Mouse (Mus musculus) heart, postnatal 14 days (tissue): Measurements from ENCODE around the gene Cobll1. TPM values are rescaled to one million over a fixed set of nuclear protein-coding genes. Genes with fewer than 3 reads are reported as not detected.
"Not testable (repeated sequence)": the region's sequence is repeated elsewhere in the genome, so short reads cannot be mapped to it uniquely, and the experiment has no call there.

Experiments
- DNase-seq, 2 experiments: peaks; one replicate each; pipeline ENCODE4 v3.0.0; 2021 to 2022
- intact Hi-C: fragments of 180-260 bp; cut with DNase I; formaldehyde crosslinking; loops from one replicate; pipeline ENCODE4 v1.15.1; 2025
- long read RNA-seq, 2 experiments: library from polyadenylated mRNA; stranded (forward); transcript quantifications; one replicate each; pipeline ENCODE4 v2.0.0; 2021
- total RNA-seq, 2 experiments: library from RNA; stranded (reverse); gene quantifications; 2 replicates each; pipeline ENCODE4 v1.2.3; 2021

Gene Cobll1
- 10 to 100 TPM; 51.3 to 53.6 TPM for total RNA-seq
- long read RNA-seq, experiment 1, full-length matches to known transcripts, result 2 of 18 reads
- long read RNA-seq, experiment 1, partial matches to known transcripts, result 5 of 18 reads
- long read RNA-seq, experiment 1, other reads (novel, unspliced or antisense), result 11 of 18 reads
- long read RNA-seq, experiment 2, full-length matches to known transcripts, result 3 of 22 reads
- long read RNA-seq, experiment 2, partial matches to known transcripts, result 7 of 22 reads
- long read RNA-seq, experiment 2, other reads (novel, unspliced or antisense), result 12 of 22 reads

GRCm38 (mm10) chr2:65238964-65239570, at the start of gene Cobll1:
Cobll1 (minus strand) TSS chr2:65239403.
- intact Hi-C loops, result loop anchor here (1.0 to 5.0 kb wide), 3 partner anchors 50 to 217 kb away; partner anchors contain the start of gene Grb14
- no peak for DNase-seq

- intact Hi-C loops, result no loop called here
- DNase-seq, result no peak
These were observed 49.5 kb upstream of the Cobll1 start for GRCm38 (mm10) chr2:65288696-65289095.

DNA sequence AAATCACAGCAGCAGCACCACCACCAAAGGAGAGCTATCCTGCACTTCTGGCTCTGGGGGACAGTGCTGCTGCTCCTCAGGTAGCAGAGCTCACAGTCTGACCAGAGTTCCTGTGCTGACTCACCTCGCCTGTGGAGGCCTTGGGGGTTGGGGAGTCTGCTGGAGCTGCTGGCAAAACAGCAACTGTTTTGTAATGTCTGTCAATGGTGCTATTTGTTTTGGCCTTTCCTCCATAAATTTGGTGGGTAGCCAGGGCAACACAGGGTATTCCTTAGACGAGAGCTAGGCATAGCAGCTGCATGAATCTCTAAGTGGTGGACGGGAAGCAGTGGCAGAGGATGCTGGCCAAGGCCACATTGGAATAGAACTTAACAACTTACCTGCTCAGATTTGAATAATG, 46.2 kb upstream of the Cobll1 start:
- peak; percentile 2 to 24 for DNase-seq
- intact Hi-C loops, result no loop called here

DNA sequence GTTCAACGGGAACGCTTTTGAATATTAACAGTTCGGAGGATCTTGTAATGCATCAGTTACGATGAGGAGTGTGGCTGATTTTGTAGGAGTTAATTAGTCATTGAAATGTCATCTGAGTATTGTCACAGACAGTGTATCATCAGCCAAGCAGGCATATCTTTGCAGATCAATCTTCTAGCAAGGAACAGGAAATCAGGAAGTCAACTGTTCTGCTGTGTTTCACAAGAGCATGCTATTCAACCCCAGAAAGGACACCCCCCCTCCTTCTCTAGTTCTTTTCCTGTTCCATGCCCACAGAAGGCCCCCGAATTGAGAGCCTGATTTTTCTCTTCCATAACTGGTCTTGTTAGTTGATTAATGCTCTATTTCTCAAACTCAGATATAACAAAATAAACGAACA, 43.8 kb upstream of the Cobll1 start:
- intact Hi-C loops, result no loop called here
- DNase-seq, result no peak

- intact Hi-C loops, result no loop called here
These were observed 40.0 kb upstream of the Cobll1 start for GRCm38 (mm10) chr2:65279029-65279690.

GRCm38 (mm10) chr2:65275443-65276061, 36.3 kb upstream of the Cobll1 start:
- no peak for DNase-seq
- intact Hi-C loops, result no loop called here

More at GRCm38 (mm10) chr2:65279029-65279690, 40.0 kb upstream of the Cobll1 start:
- DNase-seq, result no peak

DNA sequence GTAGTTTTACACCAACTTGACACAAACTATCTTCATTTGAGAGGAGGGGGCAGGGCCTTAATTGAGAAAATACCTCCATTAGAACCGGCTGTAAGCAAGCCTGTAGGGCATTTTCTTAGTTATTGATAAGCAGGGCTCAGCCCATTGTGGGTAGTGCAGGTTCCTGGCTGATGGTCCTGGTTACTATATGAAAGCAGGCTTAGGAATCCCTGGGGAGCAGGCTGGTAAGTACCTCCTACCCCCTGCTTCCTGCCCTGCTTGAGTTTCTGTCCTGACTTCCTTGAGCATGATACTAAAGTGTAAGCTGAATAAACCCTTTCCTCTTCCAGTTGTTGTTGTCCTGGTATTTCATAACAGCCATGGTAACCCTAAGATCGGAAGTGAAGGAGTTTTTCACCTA, 34.7 kb upstream of the Cobll1 start:
- no peak for DNase-seq
- intact Hi-C loops, result no loop called here

DNA sequence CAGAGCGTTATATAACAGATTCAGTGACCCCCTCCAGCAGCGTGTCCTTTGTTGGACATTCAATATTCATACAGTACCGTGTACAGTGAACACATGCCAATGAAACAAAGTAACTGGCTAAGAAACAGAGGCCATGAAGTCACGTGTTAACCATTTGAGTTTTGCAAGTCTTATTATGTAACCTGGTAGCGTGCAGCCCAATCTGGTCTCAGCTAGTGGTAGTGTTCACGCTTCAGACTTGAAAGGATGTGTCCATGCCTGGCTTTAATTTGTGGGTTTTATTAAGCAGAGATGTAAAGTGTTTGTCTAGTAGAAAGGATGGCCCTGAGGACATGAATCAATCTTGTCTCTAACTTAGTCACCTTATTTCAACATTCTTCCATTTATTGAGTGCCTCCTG, 29.5 kb upstream of the Cobll1 start:
- intact Hi-C loops, result no loop called here
- no peak for DNase-seq

GRCm38 (mm10) chr2:65267834-65268233, 28.6 kb upstream of the Cobll1 start:
- no peak for DNase-seq
- intact Hi-C loops, result no loop called here

DNA sequence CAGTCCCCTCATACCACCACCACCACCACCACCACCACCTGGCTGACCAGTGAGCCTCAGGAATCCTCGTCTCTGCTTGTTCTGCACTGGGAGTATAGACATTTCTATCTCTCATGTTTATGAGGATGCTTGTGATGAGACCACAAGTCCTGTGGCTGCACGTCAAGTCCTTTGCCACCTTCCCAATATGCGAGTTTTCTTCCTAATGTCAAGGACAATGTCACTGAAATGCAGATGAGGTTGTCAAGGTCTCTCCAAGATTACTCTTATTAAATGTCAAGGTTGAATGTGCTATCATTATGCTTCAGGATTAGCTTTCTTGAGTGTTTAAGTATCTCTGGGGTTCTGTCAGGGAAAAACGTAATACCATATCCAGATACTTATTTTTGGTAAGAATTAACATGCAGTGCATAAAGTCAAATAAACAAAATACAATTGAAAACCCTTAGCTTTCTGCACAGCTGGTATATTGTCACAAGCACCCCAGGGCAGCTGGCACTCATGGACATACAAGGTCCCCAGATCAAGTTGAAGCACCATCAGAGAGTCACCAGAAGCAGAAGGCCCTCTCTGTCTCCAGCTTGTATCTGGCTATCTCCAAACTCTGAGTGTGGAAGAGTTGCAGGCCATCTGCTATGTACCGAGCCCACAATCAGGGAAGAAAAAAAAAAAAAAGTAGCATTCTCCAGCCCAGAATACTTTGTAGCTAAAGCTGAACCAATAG, 27.5 kb upstream of the Cobll1 start:
- intact Hi-C loops, result no loop called here

DNA sequence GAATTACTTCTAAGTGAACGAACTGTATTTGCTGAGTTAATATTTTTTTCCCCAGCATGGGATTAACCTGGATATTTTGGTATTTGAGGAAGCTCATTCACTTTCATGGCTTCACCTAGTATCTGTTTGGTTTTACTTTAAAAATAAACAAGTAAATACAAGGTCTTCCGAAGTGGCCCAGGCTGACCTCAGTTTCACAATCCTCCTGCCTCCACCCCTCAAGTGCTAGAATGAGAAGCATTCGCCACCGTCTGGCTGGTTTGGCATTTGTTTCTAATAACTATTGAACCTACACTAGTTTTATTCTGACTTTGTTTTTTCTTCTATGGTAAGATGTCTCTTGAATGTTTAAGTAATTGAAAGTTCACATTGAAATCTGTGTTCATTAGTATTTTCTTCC, 23.0 kb upstream of the Cobll1 start:
- intact Hi-C loops, result no loop called here

More for the DNA sequence above, 27.5 kb upstream of the Cobll1 start:
- DNase-seq, result no peak

DNA sequence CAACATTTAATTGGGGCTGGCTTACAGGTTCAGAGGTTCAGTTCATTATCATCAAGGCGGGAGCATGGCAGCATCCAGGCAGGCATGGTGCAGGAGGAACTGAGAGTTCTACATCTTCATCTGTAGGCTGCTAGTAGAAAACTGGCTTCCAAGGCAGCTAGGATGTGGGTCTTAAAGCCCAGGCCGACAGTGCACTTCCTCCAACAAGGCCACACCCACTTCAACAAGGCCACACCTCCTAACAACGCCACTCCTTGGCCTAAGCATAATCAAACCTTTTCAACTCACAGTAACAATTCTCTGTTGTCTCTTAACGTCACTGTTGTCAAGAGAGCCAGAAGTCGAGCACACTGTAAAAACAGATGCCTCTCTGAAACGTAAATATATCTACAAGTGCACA, 21.6 kb upstream of the Cobll1 start:
- DNase-seq, intact Hi-C loops: not testable (repeated sequence)

More for the DNA sequence above, 23.0 kb upstream of the Cobll1 start:
- no peak for DNase-seq

GRCm38 (mm10) chr2:65260400-65260799, 21.2 kb upstream of the Cobll1 start:
- no peak for DNase-seq
- intact Hi-C loops, result no loop called here

- DNase-seq, result no peak
- intact Hi-C loops, result no loop called here
These were observed 18.2 kb upstream of the Cobll1 start for GRCm38 (mm10) chr2:65257446-65257845.

GRCm38 (mm10) chr2:65256494-65257254, 17.5 kb upstream of the Cobll1 start:
- no peak for DNase-seq
- intact Hi-C loops, result no loop called here

DNA sequence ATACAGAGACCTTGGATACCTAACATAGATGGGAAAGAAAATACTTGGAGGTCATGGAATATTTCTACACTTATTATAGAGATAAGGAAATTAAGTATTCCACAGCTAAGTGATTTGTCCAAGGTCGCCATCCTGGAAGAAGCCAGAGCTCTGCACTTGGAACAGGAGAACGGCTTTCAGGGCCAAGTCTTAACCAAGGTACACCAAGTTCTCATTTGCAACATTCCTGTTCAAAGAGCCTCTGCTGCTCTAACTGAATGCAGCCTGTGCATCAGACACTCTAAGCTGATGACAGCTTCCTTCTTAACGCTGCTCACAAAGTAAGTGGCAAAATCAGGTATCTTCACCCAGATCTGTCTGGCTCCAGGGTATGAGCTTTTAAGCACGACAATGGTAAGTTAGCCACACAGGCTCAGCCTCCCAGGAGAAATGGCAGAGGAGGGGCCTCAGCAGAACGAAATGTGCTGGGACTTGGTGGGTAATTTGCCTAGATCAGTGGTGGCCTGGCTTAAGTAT, 11.4 kb upstream of the Cobll1 start:
- peak in 1 of 2 experiments; percentile 13 for DNase-seq
- intact Hi-C loops, result no loop called here

- intact Hi-C loops, result loop anchor here (5.0 kb wide), 1 partner anchor 558 kb away; no protein-coding TSS in a partner anchor
- DNase-seq, result no peak
These were observed 10.4 kb upstream of the Cobll1 start for GRCm38 (mm10) chr2:65249575-65249974.

- DNase-seq, result no peak
- intact Hi-C loops, result loop anchor here (5.0 kb wide), 1 partner anchor 92 kb away; no protein-coding TSS in a partner anchor
These were observed 1.1 kb upstream of the Cobll1 start for GRCm38 (mm10) chr2:65240173-65240745.
